Mouse (Mus musculus): ENCODE measurements around the gene Gm3476.
"Not testable (repeated sequence)": the region's sequence is repeated elsewhere in the genome, so short reads cannot be mapped to it uniquely, and the experiment has no call there.

Gm3476 gene

DNA sequence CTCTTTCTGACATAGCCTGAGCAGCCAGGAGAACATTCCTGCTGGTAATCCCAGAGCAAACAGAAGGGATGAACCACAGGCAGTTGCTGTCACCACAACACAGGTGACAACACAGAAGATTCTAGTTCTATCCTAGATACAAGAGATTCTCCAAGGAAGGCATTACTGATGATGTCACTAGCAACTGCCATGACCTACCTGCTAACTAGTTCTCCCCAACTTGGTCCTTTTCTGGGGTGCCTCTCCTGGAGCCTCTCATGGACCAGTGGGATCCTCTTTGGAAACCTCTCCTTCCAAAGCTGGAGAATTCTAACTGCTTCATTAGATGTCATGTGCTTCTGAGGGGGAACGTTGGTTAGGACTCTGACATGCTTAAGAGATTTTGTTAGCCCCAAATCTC is at the start of gene Gm3476:
TSS of gene Gm3476 (minus strand) at position 101 of the 400 bp plus-strand sequence.
- DNase-seq (ENCODE audit: low spot score), result not testable (repeated sequence)

GRCm38 (mm10) chr14:6163538-6163937 is 37.9 kb upstream of the Gm3476 start:
- not testable (repeated sequence) for DNase-seq (ENCODE audit: low spot score)

- DNase-seq (ENCODE audit: low spot score), result not testable (repeated sequence)
Measured at GRCm38 (mm10) chr14:6161085-6161484, 35.5 kb upstream of the Gm3476 start.

DNA sequence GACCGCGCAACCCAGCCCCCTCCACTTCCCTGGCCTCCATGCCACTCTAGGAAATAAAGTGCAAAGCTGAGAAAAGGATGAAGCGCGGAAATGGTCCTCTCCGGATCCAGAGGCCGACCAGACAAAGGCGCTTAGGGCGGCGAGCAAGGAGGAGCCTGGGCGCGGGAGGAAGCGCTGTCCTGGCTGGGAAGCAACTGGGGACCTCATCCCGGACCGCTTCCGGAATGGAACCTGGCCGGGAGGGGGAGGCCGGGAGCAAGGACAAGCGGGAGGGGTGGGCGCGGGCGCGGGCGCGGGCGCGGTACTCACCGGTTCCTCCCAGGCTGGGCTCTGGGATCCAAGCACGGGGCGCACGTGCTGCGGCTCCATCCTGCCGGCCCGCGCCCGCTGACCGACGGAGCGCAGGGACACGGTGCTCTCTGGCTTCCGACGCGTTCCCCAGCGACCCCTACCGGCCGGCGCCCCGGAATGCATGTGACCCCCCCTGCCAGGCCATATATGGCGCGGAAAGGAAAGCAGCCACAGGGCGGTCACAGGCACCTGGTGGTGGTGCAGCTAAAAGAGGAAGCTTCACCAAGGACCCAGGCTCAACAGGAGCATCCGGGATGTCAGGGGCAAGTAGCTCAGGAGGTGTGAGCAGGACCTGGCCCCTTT is 17.2 kb downstream of the Gm3476 start, which contains the start of gene Gm3468:
TSS of gene Gm3468 (minus strand) at position 394 of the 654 bp plus-strand sequence.
- DNase-seq (ENCODE audit: low spot score), result peak; percentile 76

DNA sequence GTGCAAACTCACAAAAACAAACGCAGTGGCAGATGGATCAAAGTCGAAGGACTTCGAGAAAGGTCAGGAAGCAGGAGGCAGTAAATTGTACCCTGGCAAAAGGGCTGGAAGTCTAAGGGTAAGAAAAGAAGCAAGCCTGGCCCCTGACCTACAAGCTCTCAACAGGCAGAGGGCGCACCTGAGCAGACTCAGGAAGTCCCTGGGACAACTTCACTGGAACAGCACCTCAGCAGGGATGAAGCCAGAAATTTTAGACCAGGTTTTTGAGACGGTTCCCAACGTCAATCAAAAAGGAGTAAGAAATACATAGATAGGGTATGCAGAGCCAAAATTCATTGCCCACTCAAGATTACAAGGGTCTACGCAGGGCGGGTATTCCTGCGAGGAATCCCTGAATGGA is 18.1 kb downstream of the Gm3476 start:
- peak; percentile 5 for DNase-seq (ENCODE audit: low spot score)

DNA sequence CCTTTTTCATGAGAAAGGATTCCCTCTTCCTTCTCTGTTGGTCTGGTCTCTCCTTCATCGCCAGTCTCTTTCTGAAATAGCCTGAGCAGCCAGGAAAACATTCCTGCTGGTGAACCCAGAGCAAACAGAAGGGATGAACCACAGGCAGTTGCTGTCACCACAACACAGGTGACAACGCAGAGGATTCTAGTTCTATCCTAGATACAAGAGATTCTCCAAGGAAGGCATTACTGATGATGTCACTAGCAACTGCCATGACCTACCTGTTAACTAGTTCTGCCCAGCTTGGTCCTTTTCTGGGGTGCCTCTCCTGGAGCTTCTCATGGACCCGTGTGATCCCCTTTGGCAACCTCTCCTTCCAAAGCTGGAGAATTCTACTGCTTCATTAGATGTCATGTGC is 31.8 kb downstream of the Gm3476 start, which contains the start of gene Gm8206:
TSS of gene Gm8206 (minus strand) at position 101 of the 400 bp plus-strand sequence.
- DNase-seq (ENCODE audit: low spot score), result not testable (repeated sequence)

GRCm38 (mm10) chr14:6058167-6058566 is 67.4 kb downstream of the Gm3476 start, which contains the start of gene Gm6337:
TSS of gene Gm6337 (minus strand) at chr14:6058267.
- DNase-seq (ENCODE audit: low spot score), result not testable (repeated sequence)
